ENCODE assay signal across 8 mouse cellular contexts in genomic region chr4:43711821-43712220, GRCm38 (mm10). TPM values are rescaled to one million over a fixed set of nuclear protein-coding genes. Genes with fewer than 3 reads are reported as not detected.
DNase-seq lines count a peak whose midpoint lies in the region; ATAC-seq and TF ChIP-seq lines count a peak whose summit lies in the region.

No protein-coding gene starts in this region.

- H3K27ac ChIP-seq in testis, adult 2 months (ENCODE audit: control insufficient read depth, insufficient read depth, low read depth, low read length) = no peak overlapping the region
- no peak overlapping the region for H3K27ac ChIP-seq in limb, embryonic 11.5 days (replicated peaks; ENCODE audit: low read depth, low read length)

- peak; percentile 74; the same call in 1 of the 2 replicates for TF ChIP-seq CTCF in testis, adult 2 months (IDR thresholded peaks at IDR 0.05; ENCODE audit: control insufficient read depth, insufficient read depth, insufficient replicate concordance, low read depth, low read length)

- WGBS in limb, embryonic 11.5 days = 3% methylated on average over 2 of the region's 2 CpGs

- DNase-seq in testis, postnatal 14 days (ENCODE audit: low spot score) = no peak
- DNase-seq in frontal cortex, postnatal 36 days (ENCODE audit: low spot score in 2 of 2) = peak; percentile 78 to 79
- DNase-seq in induced T-regulatory cell, adult 2 months (ENCODE audit: low read depth) = peak; percentile 72
- peak; percentile 90 for DNase-seq in limb, embryonic 11.5 days (ENCODE audit: low spot score)
- DNase-seq in ovary, postnatal 14 days (ENCODE audit: low spot score) = peak; percentile 80
- DNase-seq in urinary bladder, adult 18-20 months (ENCODE audit: low spot score in 2 of 2) = peak; percentile 59 to 73

- no peaks in the 10 kb centered on the region for H3K4me1 ChIP-seq in testis, adult 2 months (ENCODE audit: control insufficient read depth, insufficient read depth, low read length)
- H3K4me1 ChIP-seq in limb, embryonic 11.5 days (ENCODE audit: control insufficient read depth, insufficient read depth, low read length) = no peaks in the 10 kb centered on the region

- no peaks in the 10 kb centered on the region for H3K36me3 ChIP-seq in testis, adult 2 months (ENCODE audit: control insufficient read depth, insufficient read depth, low read length)
- no peaks in the 10 kb centered on the region for H3K36me3 ChIP-seq in limb, embryonic 11.5 days (ENCODE audit: control insufficient read depth, insufficient read depth, low read length)

- TF ChIP-seq POLR2A in testis, adult 2 months (IDR thresholded peaks at IDR 0.05; ENCODE audit: control insufficient read depth, low read depth, low read length) = no peak

- ATAC-seq in cerebellum, adult (ENCODE audit: insufficient number of reproducible peaks, low FRiP score, low TSS enrichment) = peak; percentile 61; the same call in 1 of the 2 replicates
- no peak for ATAC-seq in limb, embryonic 11.5 days (ENCODE audit: insufficient number of reproducible peaks, low FRiP score, low TSS enrichment, low read depth)

- H3K9ac ChIP-seq in limb, embryonic 11.5 days (ENCODE audit: low read length) = no peak overlapping the region

- H3K9me3 ChIP-seq in limb, embryonic 11.5 days (ENCODE audit: control insufficient read depth, low read length) = no peaks in the 10 kb centered on the region

- no peak overlapping the region for H3K4me2 ChIP-seq in limb, embryonic 11.5 days (ENCODE audit: low read depth, severe bottlenecking)

- no peaks in the 10 kb centered on the region for H3K27me3 ChIP-seq in testis, adult 2 months (ENCODE audit: control insufficient read depth, insufficient read depth, low read length)
- H3K27me3 ChIP-seq in limb, embryonic 11.5 days (ENCODE audit: control insufficient read depth, insufficient read depth, low read length) = no peaks in the 10 kb centered on the region

- H3K4me3 ChIP-seq in testis, adult 2 months (ENCODE audit: control insufficient read depth, low read depth, low read length) = no peak overlapping the region
- no peak overlapping the region for H3K4me3 ChIP-seq in limb, embryonic 11.5 days (ENCODE audit: low read depth, low read length)

RNA-seq across cellular contexts. Expression of gene Olfr71, which starts 1.8 kb away (rescaled TPM):
- not detected in 2 replicates for polyA plus RNA-seq in testis, adult 2 months (2012; rRNA removed)
- polyA plus RNA-seq in limb, embryonic 11.5 days (2014; fragmentation: Nextera tagmentation; extraction: Ambion mirVana) = not detected in 2 replicates

RNA-seq across cellular contexts. Expression of gene Olfr70, which starts 11.2 kb away (rescaled TPM):
- polyA plus RNA-seq in testis, adult 2 months (2012; rRNA removed) = not detected in 2 replicates
- polyA plus RNA-seq in limb, embryonic 11.5 days (2014; fragmentation: Nextera tagmentation; extraction: Ambion mirVana) = not detected in 2 replicates

RNA-seq across cellular contexts. Expression of gene Hrct1, which starts 15.2 kb away (rescaled TPM):
- polyA plus RNA-seq in testis, adult 2 months (2012; rRNA removed) = 0.62 and 0.73 TPM in 2 replicates
- polyA plus RNA-seq in limb, embryonic 11.5 days (2014; fragmentation: Nextera tagmentation; extraction: Ambion mirVana) = 0.29 TPM in 1 of 2 replicates, not detected in the other

RNA-seq across cellular contexts. Expression of gene Spaar, which starts 18.0 kb away (rescaled TPM):
- polyA plus RNA-seq in testis, adult 2 months (2012; rRNA removed) = 3.0 and 4.6 TPM in 2 replicates
- polyA plus RNA-seq in limb, embryonic 11.5 days (2014; fragmentation: Nextera tagmentation; extraction: Ambion mirVana) = 0.20 and 0.27 TPM in 2 replicates

RNA-seq across cellular contexts. Expression of gene Fam221b, which starts 42.9 kb away (rescaled TPM):
- 182 and 185 TPM in 2 replicates for polyA plus RNA-seq in testis, adult 2 months (2012; rRNA removed)
- 2.6 and 3.0 TPM in 2 replicates for polyA plus RNA-seq in limb, embryonic 11.5 days (2014; fragmentation: Nextera tagmentation; extraction: Ambion mirVana)
